Mouse (Mus musculus) heart, embryonic 10.5 days (tissue): ENCODE results near the gene Acta2. TPM values are rescaled to one million over a fixed set of nuclear protein-coding genes. Genes with fewer than 3 reads are reported as not detected.

ENCODE experiments used
- DNase-seq: peaks from one replicate; pipeline ENCODE4 v3.0.0-alpha.2; 2017; ENCODE audit warnings: low spot score
- H3K27ac ChIP-seq: fragments of 300-500 bp; sonication (generic); 2 replicates; pipeline ENCODE4 v1.5.1; 2016; ENCODE audit warnings: mild to moderate bottlenecking
- H3K27me3 ChIP-seq: fragments of 300-500 bp; sonication (generic); 2 replicates; pipeline ENCODE4 v1.6.1; 2016; ENCODE audit warnings: mild to moderate bottlenecking; ENCODE audit not compliant: poor library complexity, insufficient read depth, severe bottlenecking
- H3K36me3 ChIP-seq: fragments of 300-500 bp; sonication (generic); 2 replicates; pipeline ENCODE4 v1.6.1; 2016; ENCODE audit warnings: mild to moderate bottlenecking, moderate library complexity
- H3K4me1 ChIP-seq: fragments of 300-500 bp; sonication (generic); 2 replicates; pipeline ENCODE4 v1.6.1; 2016; ENCODE audit warnings: mild to moderate bottlenecking
- H3K4me3 ChIP-seq: fragments of 300-500 bp; sonication (generic); 2 replicates; pipeline ENCODE4 v1.5.1; 2016; ENCODE audit warnings: mild to moderate bottlenecking, moderate library complexity
- H3K9me3 ChIP-seq: fragments of 300-500 bp; sonication (generic); 2 replicates; pipeline ENCODE4 v1.6.1; 2016; ENCODE audit warnings: mild to moderate bottlenecking, moderate library complexity
- WGBS: fragments of 180-500 bp; shearing (Covaris S2); methylation state at CpG from one replicate; pipeline ENCODE4 v1.1.7; 2016; 5-methylcytosine and 5-hydroxymethylcytosine counted together
- polyA plus RNA-seq: library from polyadenylated mRNA; unstranded; fragments of >200 nt; fragmentation: Nextera tagmentation; extraction: Ambion mirVana; gene quantifications from 2 replicates; pipeline ENCODE4 v1.2.1, GENCODE M21; 2016

Gene Acta2
- polyA plus RNA-seq, 1 experiment from 2014 or later = 1,821 TPM

GRCm38 (mm10) chr19:34237746-34238145, 17.6 kb downstream of the Acta2 start:
- no peak for DNase-seq
- Histone ChIP-seq H3K27ac (no peak overlapping the region), H3K27me3 (no peaks in the 10 kb centered on the region), H3K4me1 (no peaks in the 10 kb centered on the region), H3K9me3 (no peaks in the 10 kb centered on the region), H3K36me3 (peaks cover 15% of the 10 kb centered on the region; the same call in 1 of the 2 replicates), H3K4me3 (no peak overlapping the region)
- WGBS = 90% methylated on average over 2 of the region's 2 CpGs

- H3K9me3 ChIP-seq = no peaks in the 10 kb centered on the region
- H3K27me3 ChIP-seq = no peaks in the 10 kb centered on the region
- 94% methylated on average over 3 of the region's 3 CpGs for WGBS
- H3K4me3 ChIP-seq = no peak overlapping the region
- H3K4me1 ChIP-seq = no peaks in the 10 kb centered on the region
- no peak for DNase-seq
- H3K36me3 ChIP-seq = no peaks in the 10 kb centered on the region; the same call in 1 of the 2 replicates
- no peak overlapping the region for H3K27ac ChIP-seq
Measured at GRCm38 (mm10) chr19:34236049-34236448, 19.3 kb downstream of the Acta2 start.

- 84% methylated on average over 14 of the region's 14 CpGs for WGBS
- no peak overlapping the region for H3K4me3 ChIP-seq
- H3K27ac ChIP-seq = no peak overlapping the region
- no peaks in the 10 kb centered on the region for H3K27me3 ChIP-seq
- H3K36me3 ChIP-seq = no peaks in the 10 kb centered on the region; the same call in 1 of the 2 replicates
- no peaks in the 10 kb centered on the region for H3K4me1 ChIP-seq
- no peaks in the 10 kb centered on the region for H3K9me3 ChIP-seq
- DNase-seq = no peak
Measured at GRCm38 (mm10) chr19:34233944-34234343, 21.4 kb downstream of the Acta2 start.

GRCm38 (mm10) chr19:34232326-34232725, 23.1 kb downstream of the Acta2 start:
- Histone ChIP-seq H3K4me1 (no peaks in the 10 kb centered on the region), H3K27ac (no peak overlapping the region), H3K27me3 (no peaks in the 10 kb centered on the region), H3K36me3 (no peaks in the 10 kb centered on the region; the same call in 1 of the 2 replicates), H3K9me3 (no peaks in the 10 kb centered on the region), H3K4me3 (no peak overlapping the region)
- no peak for DNase-seq
- WGBS = 61% methylated on average over 5 of the region's 5 CpGs

- Histone ChIP-seq H3K36me3 (no peaks in the 10 kb centered on the region), H3K4me3 (no peak overlapping the region), H3K27me3 (no peaks in the 10 kb centered on the region), H3K4me1 (no peaks in the 10 kb centered on the region), H3K9me3 (no peaks in the 10 kb centered on the region), H3K27ac (no peak overlapping the region)
- DNase-seq = no peak
- 85% methylated on average over 7 of the region's 7 CpGs for WGBS
Measured at GRCm38 (mm10) chr19:34231596-34231995, 23.8 kb downstream of the Acta2 start.

- Histone ChIP-seq H3K9me3 (no peaks in the 10 kb centered on the region), H3K4me1 (no peaks in the 10 kb centered on the region), H3K27me3 (no peaks in the 10 kb centered on the region), H3K36me3 (no peaks in the 10 kb centered on the region), H3K27ac (no peak overlapping the region), H3K4me3 (no peak overlapping the region)
- no peak for DNase-seq
- 86% methylated on average over 3 of the region's 3 CpGs for WGBS
Measured at GRCm38 (mm10) chr19:34222805-34223204, 32.6 kb downstream of the Acta2 start.

GRCm38 (mm10) chr19:34220732-34221380, 34.5 kb downstream of the Acta2 start:
- Histone ChIP-seq H3K4me1 (no peaks in the 10 kb centered on the region), H3K9me3 (no peaks in the 10 kb centered on the region), H3K4me3 (no peak overlapping the region), H3K27ac (no peak overlapping the region), H3K27me3 (no peaks in the 10 kb centered on the region), H3K36me3 (no peaks in the 10 kb centered on the region)
- 62% methylated on average over 3 of the region's 3 CpGs for WGBS
- DNase-seq = no peak

GRCm38 (mm10) chr19:34219260-34219968, 36.0 kb downstream of the Acta2 start:
- Histone ChIP-seq H3K4me1 (no peaks in the 10 kb centered on the region), H3K36me3 (no peaks in the 10 kb centered on the region), H3K27ac (no peak overlapping the region), H3K4me3 (no peak overlapping the region), H3K9me3 (no peaks in the 10 kb centered on the region), H3K27me3 (no peaks in the 10 kb centered on the region)
- 87% methylated on average over 5 of the region's 5 CpGs for WGBS
- DNase-seq = no peak

- no peaks in the 10 kb centered on the region for H3K27me3 ChIP-seq
- no peaks in the 10 kb centered on the region for H3K9me3 ChIP-seq
- no peak for DNase-seq
- 69% methylated on average over 3 of the region's 3 CpGs for WGBS
- no peaks in the 10 kb centered on the region for H3K36me3 ChIP-seq
- no peak overlapping the region for H3K27ac ChIP-seq
- H3K4me1 ChIP-seq = no peaks in the 10 kb centered on the region
- H3K4me3 ChIP-seq = no peak overlapping the region
Measured at GRCm38 (mm10) chr19:34217761-34218160, 37.6 kb downstream of the Acta2 start.

GRCm38 (mm10) chr19:34216956-34217355, 38.4 kb downstream of the Acta2 start:
- H3K27ac ChIP-seq = no peak overlapping the region
- H3K4me3 ChIP-seq = no peak overlapping the region
- DNase-seq = no peak
- 80% methylated on average over 5 of the region's 5 CpGs for WGBS
- H3K36me3 ChIP-seq = no peaks in the 10 kb centered on the region
- H3K27me3 ChIP-seq = no peaks in the 10 kb centered on the region
- H3K9me3 ChIP-seq = no peaks in the 10 kb centered on the region
- H3K4me1 ChIP-seq = no peaks in the 10 kb centered on the region

GRCm38 (mm10) chr19:34214136-34214535, 41.3 kb downstream of the Acta2 start:
- no peaks in the 10 kb centered on the region for H3K9me3 ChIP-seq
- no peak overlapping the region for H3K27ac ChIP-seq
- no peaks in the 10 kb centered on the region for H3K4me1 ChIP-seq
- WGBS = 63% methylated on average over 4 of the region's 4 CpGs
- no peaks in the 10 kb centered on the region for H3K27me3 ChIP-seq
- no peak for DNase-seq
- no peak overlapping the region for H3K4me3 ChIP-seq
- H3K36me3 ChIP-seq = no peaks in the 10 kb centered on the region

GRCm38 (mm10) chr19:34213251-34213645, 42.1 kb downstream of the Acta2 start:
- Histone ChIP-seq H3K4me1 (no peaks in the 10 kb centered on the region), H3K27me3 (no peaks in the 10 kb centered on the region), H3K9me3 (no peaks in the 10 kb centered on the region), H3K27ac (no peak overlapping the region), H3K4me3 (no peak overlapping the region), H3K36me3 (no peaks in the 10 kb centered on the region)
- DNase-seq = no peak

- no peak overlapping the region for H3K4me3 ChIP-seq
- no peak overlapping the region for H3K27ac ChIP-seq
- 75% methylated on average over 12 of the region's 12 CpGs for WGBS
- no peak for DNase-seq
- no peaks in the 10 kb centered on the region for H3K4me1 ChIP-seq
- no peaks in the 10 kb centered on the region for H3K27me3 ChIP-seq
- H3K9me3 ChIP-seq = no peaks in the 10 kb centered on the region
- H3K36me3 ChIP-seq = no peaks in the 10 kb centered on the region
Measured at GRCm38 (mm10) chr19:34212489-34213250, 42.7 kb downstream of the Acta2 start.
